Comparison of ENCODE assay signal across 10 mouse cellular contexts in genomic region chr2:136670539-136671271, GRCm38 (mm10). TPM values are rescaled to one million over a fixed set of nuclear protein-coding genes. Genes with fewer than 3 reads are reported as not detected.
DNase-seq lines count a peak whose midpoint lies in the region; ATAC-seq lines count a peak whose summit lies in the region.
"Had no signal": no experiment of that assay in that cellular context is flagged by ENCODE, and none has a peak within 500 bp of the region (broad histone marks: within the 10 kb centered on the region; RNA-seq: fewer than 3 reads in every experiment).

No protein-coding gene starts in this region.

- no peaks in the 10 kb centered on the region for H3K9me3 ChIP-seq in limb, embryonic 12.5 days
- no peaks in the 10 kb centered on the region for H3K9me3 ChIP-seq in limb, embryonic 10.5 days (replicated peaks)
- H3K9me3 ChIP-seq in embryonic facial prominence, embryonic 11.5 days (replicated peaks; ENCODE audit: control insufficient read depth, low read length), result no peaks in the 10 kb centered on the region
- H3K9me3 ChIP-seq: lung, embryonic 15.5 days had no signal

- peak overlapping the region; percentile 10; the same call in 1 of the 2 replicates for H3K4me2 ChIP-seq in limb, embryonic 12.5 days
- no peak overlapping the region for H3K4me2 ChIP-seq in embryonic facial prominence, embryonic 11.5 days (ENCODE audit: low read depth, low read length)
- H3K4me2 ChIP-seq: lung, embryonic 15.5 days had no signal

- ATAC-seq in limb, embryonic 12.5 days (ENCODE audit: insufficient number of reproducible peaks, insufficient read depth, low FRiP score, low TSS enrichment, low read depth), result no peak
- ATAC-seq in embryonic facial prominence, embryonic 11.5 days (replicated peaks; ENCODE audit: insufficient number of reproducible peaks, low FRiP score, low TSS enrichment, low read depth), result no peak
- ATAC-seq: Patski had no signal

- H3K4me1 ChIP-seq in limb, embryonic 12.5 days (replicated peaks), result peaks cover 9% of the 10 kb centered on the region
- H3K4me1 ChIP-seq in limb, embryonic 10.5 days, result peaks cover 9% of the 10 kb centered on the region
- H3K4me1 ChIP-seq in embryonic facial prominence, embryonic 11.5 days (ENCODE audit: control insufficient read depth, insufficient read depth, low read length), result no peaks in the 10 kb centered on the region

- H3K36me3 ChIP-seq in limb, embryonic 12.5 days, result no peaks in the 10 kb centered on the region
- no peaks in the 10 kb centered on the region for H3K36me3 ChIP-seq in limb, embryonic 10.5 days
- H3K36me3 ChIP-seq in embryonic facial prominence, embryonic 11.5 days (replicated peaks; ENCODE audit: control insufficient read depth, insufficient read depth, low read depth, low read length), result no peaks in the 10 kb centered on the region
- H3K36me3 ChIP-seq: lung, embryonic 15.5 days had no signal

- no peak overlapping the region for H3K9ac ChIP-seq in limb, embryonic 12.5 days (replicated peaks)
- no peak overlapping the region for H3K9ac ChIP-seq in embryonic facial prominence, embryonic 11.5 days (replicated peaks; ENCODE audit: low read length)
- H3K9ac ChIP-seq: lung, embryonic 15.5 days had no signal

- no peak overlapping the region; the same call in 1 of the 2 replicates for H3K27ac ChIP-seq in limb, embryonic 12.5 days
- no peak overlapping the region for H3K27ac ChIP-seq in limb, embryonic 10.5 days
- no peak overlapping the region for H3K27ac ChIP-seq in embryonic facial prominence, embryonic 11.5 days (replicated peaks; ENCODE audit: low read depth, low read length)
- H3K27ac ChIP-seq: lung, embryonic 15.5 days had no signal

- DNase-seq in limb, embryonic 10.5 days (ENCODE audit: low spot score), result no peak
- DNase-seq in embryonic facial prominence, embryonic 11.5 days (ENCODE audit: low spot score), result peak; percentile 17
- DNase-seq in layer of hippocampus, postnatal 14 days (ENCODE audit: low spot score in 2 of 2), result peak; percentile 43 to 70
- peak; percentile 63 for DNase-seq in retina, embryonic 14.5 days (ENCODE audit: low spot score)
- DNase-seq in adrenal gland, postnatal 4 days (ENCODE audit: low spot score in 2 of 2), result no peak
- no peak for DNase-seq in spleen, postnatal 14 days (ENCODE audit: low spot score in 2 of 2)
- no peak for DNase-seq in kidney, adult 11 months

- no peaks in the 10 kb centered on the region for H3K27me3 ChIP-seq in limb, embryonic 12.5 days
- H3K27me3 ChIP-seq in limb, embryonic 10.5 days (ENCODE audit: low read depth, poor library complexity, severe bottlenecking), result no peaks in the 10 kb centered on the region
- no peaks in the 10 kb centered on the region for H3K27me3 ChIP-seq in embryonic facial prominence, embryonic 11.5 days (ENCODE audit: control insufficient read depth, insufficient read depth, low read length)
- H3K27me3 ChIP-seq: lung, embryonic 15.5 days had no signal

- no peak overlapping the region for H3K4me3 ChIP-seq in limb, embryonic 12.5 days (replicated peaks)
- no peak overlapping the region for H3K4me3 ChIP-seq in limb, embryonic 10.5 days
- no peak overlapping the region for H3K4me3 ChIP-seq in embryonic facial prominence, embryonic 11.5 days (ENCODE audit: low read depth, low read length)
- H3K4me3 ChIP-seq: lung, embryonic 15.5 days had no signal

- 36% methylated on average over 9 of the region's 9 CpGs for WGBS in limb, embryonic 12.5 days
- WGBS in limb, embryonic 10.5 days, result 47% methylated on average over 9 of the region's 9 CpGs
- 39% methylated on average over 9 of the region's 9 CpGs for WGBS in embryonic facial prominence, embryonic 11.5 days

RNA-seq across cellular contexts. Expression of gene Snap25, which starts 42.5 kb away (rescaled TPM):
- 0.31 and 0.47 TPM in 2 replicates for polyA plus RNA-seq in limb, embryonic 12.5 days (2016; fragmentation: Nextera tagmentation; extraction: Ambion mirVana)
- polyA plus RNA-seq in limb, embryonic 10.5 days (2016; fragmentation: Nextera tagmentation; extraction: Ambion mirVana), result 0.36 and 0.39 TPM in 2 replicates
- polyA plus RNA-seq in embryonic facial prominence, embryonic 11.5 days (2014; fragmentation: Nextera tagmentation; extraction: Ambion mirVana), result 25.9 and 26.1 TPM in 2 replicates
- total RNA-seq in layer of hippocampus, postnatal 14 days (2021), result 1,000 to 10,000 TPM; 1,518 to 1,540 TPM
- total RNA-seq in adrenal gland, postnatal 4 days (2021), result 10 to 100 TPM; 57.9 to 70.7 TPM
- polyA plus RNA-seq: Patski had no signal

Comparison
In these comparisons a context has a peak if more than half of its experiments do, and no peak if none do; other contexts are left out.
1. DNase-seq: peak in embryonic facial prominence, embryonic 11.5 days (single experiment), layer of hippocampus, postnatal 14 days (2 of 2) and retina, embryonic 14.5 days (single experiment); none in limb, embryonic 10.5 days (single experiment), adrenal gland, postnatal 4 days (0 of 2), spleen, postnatal 14 days (0 of 2) and kidney, adult 11 months (single experiment).
2. RNA of gene Snap25, which starts 42.5 kb away (polyA plus RNA-seq): 25.9 to 26.1 TPM in embryonic facial prominence, embryonic 11.5 days; 0.36 to 0.39 TPM in limb, embryonic 10.5 days and 0.31 to 0.47 TPM in limb, embryonic 12.5 days; every median in the first group is over 10 times any median in the second.